Mouse (Mus musculus): Measurements from ENCODE around the gene Lsm14a. TPM values are rescaled to one million over a fixed set of nuclear protein-coding genes. Genes with fewer than 3 reads are reported as not detected.
A peak's percentile ranks its signal among the peaks of the same experiment; 100 is the strongest.

Lsm14a gene
- total RNA-seq (2021) = 100 to 1,000 TPM; 105 to 121 TPM
- long read RNA-seq, experiment 1, transcript Lsm14a-201 (11 exons, 2,944 nt) = major isoform, 104 of 166 reads
- long read RNA-seq, experiment 1, partial matches to known transcripts = 2 of 166 reads
- long read RNA-seq, experiment 1, other reads (novel, unspliced or antisense) = 59 of 166 reads
- long read RNA-seq, experiment 2, transcript Lsm14a-201 (11 exons, 2,944 nt) = major isoform, 11 of 21 reads
- long read RNA-seq, experiment 2, partial matches to known transcripts = 2 of 21 reads
- long read RNA-seq, experiment 2, other reads (novel, unspliced or antisense) = 8 of 21 reads

DNA sequence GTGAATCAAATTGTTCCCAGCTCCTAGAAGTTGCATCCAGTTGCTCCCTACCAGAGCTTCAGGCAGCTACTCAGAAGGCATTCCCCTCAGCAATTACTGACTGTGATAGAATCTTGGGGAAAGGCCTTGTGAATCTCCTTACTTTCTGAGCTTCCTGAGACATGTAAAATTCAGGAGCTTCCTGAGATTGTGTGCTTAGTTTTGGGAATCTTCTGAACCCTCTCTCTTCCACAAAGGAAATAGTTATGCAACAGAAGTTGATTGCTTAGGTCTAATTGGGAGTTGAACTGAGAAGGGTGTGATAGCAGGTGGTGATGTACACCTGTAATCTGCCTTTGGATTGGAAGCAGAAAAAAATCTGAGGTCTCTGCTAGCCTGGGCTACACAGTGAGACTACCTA lies at the start of gene Lsm14a:
Gene Lsm14a (minus strand): TSS at position 101 of the 400 bp plus-strand sequence.
- no peak for DNase-seq

DNA sequence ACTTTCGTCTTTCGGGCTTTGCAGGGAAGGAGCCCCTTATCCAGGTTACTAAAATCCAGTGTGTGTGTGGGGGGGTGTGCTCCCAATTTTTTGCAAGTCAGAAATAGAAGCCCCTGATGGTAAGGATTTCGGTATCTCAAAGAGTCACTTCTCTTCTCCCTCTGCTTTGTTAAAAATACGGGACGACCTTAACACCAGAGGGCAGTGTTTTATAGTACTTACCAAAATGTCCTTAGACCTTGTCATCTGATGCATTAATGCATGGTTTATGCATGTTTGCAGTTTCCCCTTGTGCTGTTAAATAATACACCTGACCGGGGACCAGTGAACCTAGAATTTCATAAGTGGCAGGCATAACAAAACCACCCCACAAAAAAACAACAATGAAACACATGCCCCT lies 45.8 kb upstream of the Lsm14a start:
- DNase-seq = no peak

DNA sequence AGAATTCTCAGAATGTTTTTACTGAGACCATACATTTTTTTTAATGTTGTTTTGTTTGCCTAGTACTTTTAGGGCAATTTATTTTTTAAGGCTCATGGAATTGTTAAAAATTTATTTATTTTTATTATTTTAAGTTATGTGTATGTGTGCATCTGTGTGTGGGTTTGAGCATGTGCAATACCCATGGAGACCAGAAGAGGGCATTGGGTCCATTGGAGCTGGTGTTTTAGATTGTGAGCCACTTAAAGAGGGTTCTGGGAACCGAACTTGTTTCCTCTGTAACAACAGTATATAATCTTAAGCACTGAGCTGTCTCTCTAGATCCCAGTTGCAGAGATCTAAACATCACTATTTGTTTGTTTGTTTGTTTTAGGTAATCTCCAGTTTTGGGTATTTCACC lies 40.5 kb upstream of the Lsm14a start:
- no peak for DNase-seq

DNA sequence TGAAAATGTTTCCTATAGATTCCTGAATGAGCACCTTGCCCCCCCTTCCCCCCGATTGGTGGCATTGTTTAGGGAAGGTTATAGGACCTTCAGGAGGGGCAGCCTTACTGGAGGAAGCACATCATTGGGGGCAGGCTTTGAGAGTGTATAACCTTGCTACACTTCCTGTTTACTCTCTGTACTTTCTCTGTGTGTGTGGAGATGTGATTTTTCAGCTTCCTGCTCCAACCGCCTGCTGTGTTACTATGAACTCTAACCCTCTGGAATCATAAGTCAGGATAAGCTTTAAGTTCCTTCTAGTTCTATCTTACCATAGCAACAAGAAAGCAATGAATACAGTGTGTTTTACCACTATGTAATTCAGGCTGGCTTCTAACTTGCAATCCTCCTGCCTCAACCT lies 28.1 kb upstream of the Lsm14a start:
- no peak for DNase-seq

DNA sequence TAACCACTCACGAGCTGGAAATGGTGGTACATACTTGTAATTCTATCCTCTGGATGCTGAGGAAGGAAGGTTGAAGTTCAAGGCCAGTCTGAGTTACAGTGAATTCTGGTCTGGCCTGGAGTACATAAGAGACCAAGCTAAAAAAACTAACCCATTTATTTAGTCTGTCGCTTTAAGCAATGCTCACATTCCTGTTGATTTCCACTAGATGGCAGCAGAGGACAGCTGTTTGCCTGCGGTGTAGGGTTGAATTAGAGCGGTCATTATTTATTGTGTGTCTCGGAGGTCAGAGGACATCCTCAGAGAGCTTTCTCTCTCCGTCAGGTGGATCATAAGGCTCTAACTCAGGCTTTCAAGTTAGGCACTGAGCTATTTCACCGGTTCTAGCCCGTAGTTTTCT lies 14.4 kb upstream of the Lsm14a start:
- DNase-seq = peak; percentile 54 to 57

DNA sequence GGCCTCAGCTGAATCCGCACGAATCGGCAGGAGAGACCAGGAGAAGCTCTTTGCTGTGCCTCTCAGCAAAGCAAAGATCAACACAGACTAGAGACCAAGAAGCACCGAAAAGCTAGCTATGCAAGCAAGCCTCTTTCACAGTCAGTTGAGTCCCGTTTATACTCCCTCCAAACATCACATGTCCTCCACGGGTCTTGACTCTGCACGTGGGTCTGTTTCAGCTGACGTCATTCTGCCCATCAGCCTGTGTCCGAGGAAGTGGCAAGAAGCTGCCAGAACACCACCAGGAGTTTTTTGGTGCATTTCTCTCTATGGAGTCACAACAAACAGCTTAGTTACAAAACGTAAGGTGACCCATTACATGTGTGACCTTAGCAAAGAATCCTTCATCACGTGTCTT lies 10.8 kb upstream of the Lsm14a start:
- no peak for DNase-seq

DNA sequence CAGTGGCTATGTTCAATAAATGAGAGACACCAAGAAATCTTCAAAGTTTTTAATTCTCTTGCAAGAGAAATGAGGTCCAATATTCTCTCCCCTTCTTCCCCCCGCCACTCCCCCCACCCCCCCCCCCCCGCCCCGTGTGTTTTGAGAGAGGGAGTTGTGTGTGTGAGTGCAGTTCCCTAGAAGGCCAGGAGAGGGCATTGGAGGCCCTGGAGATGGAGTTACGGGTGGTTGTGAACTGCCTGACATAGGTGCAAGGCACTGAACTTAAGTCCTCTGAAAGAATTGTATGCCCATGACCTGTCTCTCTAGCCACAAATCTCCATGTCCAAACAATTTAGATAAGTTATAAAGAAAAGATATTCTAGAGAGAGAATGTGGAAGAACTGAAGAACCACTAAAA lies 7.0 kb upstream of the Lsm14a start:
- DNase-seq = no peak

DNA sequence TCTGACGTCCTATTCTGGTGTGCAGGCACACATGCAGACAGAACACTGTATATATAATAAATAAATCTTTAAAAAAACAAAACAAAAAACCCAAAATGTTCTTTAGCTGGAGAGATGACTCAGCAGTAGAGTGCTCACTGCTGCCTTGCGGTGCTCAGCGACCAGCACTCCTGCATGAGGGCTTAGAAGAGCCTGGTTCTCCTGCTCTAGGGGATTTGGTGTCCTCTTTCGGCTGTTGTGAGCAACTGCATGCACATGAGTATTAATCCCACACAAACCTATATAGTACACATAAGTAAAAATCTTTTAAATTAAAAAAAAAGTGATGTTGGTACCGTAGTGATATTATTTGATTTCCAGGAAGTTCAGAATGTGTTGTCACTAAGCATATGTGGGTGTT lies 5.7 kb upstream of the Lsm14a start:
- no peak for DNase-seq

DNA sequence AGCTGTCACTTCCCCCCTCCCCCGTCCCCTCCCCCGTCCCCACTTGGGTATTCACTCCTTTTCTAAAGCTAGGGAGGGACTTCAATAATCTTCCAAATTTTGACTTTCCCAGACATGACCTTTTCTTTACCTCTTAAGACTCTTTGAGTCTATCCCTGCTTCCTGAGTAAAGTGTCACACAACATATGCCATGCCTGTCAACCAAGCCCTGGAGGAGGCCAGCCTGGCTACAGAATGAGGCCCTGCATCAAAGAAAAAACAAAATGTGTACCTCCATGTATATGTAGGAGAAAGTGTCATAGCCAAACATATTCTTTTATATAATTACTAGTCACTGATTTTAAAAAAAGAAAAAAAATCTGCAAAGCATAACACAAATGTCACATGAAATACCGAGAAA lies 3.7 kb upstream of the Lsm14a start:
- no peak for DNase-seq

DNA sequence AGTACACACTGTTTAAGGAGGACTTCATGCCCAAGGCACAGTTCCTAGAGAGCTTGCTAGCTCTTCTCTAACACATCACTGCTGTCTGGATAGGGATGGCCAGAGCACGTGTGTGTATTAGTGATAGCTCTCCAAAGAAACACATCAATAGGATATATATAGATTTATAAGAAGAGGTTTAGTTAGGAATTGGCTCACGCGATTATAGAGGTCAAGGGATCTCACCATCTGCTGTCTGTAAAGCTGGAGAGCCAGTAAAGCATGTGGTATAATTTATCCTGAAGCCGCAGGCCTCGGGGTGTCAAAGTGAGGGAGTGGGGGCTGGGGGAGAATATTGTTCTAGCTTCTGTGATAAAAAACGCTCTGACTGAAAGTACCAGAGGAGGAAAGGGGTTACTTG lies 2.6 kb upstream of the Lsm14a start:
- no peak for DNase-seq

DNA sequence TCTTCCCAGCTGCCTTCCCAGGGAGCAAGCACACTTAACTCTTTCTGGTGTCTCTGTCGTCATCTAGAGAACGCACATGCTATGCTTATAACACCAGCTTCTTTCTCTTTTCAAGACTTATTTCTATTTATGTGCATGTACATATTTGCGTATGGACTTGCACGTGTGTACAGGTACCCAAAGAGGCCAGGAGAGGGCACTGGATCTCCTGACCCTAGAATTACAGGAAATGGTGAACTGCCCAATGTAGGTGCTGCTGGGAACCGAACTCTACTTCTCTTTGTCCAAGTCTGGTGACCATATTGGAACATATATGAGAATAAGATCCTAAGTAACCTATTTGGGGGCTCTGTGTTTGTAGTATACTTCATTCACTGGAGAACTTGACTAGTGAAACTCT lies 1.5 kb upstream of the Lsm14a start:
- DNase-seq = no peak

DNA sequence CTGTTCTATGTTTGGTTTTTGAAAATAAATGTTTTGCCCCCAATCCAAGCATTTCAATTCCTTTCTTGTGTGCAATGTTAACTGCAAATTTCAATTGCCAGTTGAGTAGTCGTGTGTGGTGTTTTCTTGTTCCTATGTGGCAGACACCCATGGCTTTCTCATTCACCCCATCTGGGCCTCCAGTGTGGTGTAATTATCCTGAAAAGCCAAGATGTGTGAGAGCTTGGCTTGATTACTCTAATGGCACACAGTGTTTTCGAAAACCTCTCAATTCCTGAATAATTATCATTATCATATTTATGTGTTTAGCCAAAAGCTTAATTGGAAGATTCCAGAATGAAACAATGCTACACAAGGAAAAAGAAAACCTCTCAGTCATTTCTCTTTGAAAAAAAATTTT lies 976 bp upstream of the Lsm14a start:
- DNase-seq = no peak

DNA sequence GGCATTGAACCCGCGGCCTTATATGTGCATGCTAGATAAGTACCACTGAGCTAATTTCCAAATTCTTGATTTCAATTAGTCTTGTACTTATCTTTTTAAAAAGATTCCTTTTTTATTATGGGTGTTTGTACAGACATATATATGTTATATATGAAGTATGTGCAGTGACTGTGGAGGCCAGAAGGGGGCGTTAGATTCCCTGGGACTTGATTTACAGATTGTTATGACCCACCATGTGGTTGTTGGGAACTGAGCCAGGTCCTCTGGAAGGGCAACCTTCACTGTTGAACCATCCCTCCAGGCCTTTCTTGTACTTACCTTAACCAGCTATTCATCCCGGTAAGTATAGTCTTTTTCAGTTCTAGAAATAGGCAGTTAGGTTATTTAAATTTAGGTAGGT lies 780 bp downstream of the Lsm14a start:
- no peak for DNase-seq

DNA sequence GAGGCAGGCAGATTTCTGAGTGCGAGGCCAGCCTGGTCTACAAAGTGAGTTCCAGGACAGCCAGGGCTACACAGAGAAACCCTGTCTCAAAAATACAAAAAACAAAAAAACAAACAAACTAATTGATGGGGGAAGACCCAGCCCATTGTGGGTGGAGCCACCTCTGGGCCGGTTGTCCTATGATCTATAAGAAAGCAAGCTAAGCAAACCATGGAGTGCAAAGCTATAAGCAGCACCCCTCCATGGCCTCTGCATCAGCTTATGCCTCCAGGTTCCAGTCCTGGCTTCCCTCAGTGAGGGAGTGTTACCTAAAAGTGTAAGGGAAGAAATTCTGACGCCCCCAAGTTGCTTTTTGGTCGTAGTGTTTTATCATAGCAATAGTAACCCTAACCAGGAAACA lies 1.4 kb downstream of the Lsm14a start:
- DNase-seq = no peak

DNA sequence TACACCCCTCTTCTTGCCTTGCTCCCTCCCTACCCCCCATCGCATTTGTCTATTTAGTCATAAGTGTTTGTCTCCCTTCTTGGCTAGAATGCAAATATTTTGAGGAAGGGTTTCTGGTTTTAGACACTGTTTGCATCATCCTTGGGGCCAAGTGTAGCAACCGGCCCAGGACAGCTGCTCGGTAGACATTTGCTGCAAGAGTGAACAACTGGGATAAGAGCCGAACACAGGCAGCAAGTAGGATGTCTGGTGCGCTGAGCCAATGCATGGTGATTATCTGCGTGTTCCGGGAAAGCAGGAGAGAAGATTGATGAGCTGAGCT lies 2.3 kb downstream of the Lsm14a start:
- no peak for DNase-seq

DNA sequence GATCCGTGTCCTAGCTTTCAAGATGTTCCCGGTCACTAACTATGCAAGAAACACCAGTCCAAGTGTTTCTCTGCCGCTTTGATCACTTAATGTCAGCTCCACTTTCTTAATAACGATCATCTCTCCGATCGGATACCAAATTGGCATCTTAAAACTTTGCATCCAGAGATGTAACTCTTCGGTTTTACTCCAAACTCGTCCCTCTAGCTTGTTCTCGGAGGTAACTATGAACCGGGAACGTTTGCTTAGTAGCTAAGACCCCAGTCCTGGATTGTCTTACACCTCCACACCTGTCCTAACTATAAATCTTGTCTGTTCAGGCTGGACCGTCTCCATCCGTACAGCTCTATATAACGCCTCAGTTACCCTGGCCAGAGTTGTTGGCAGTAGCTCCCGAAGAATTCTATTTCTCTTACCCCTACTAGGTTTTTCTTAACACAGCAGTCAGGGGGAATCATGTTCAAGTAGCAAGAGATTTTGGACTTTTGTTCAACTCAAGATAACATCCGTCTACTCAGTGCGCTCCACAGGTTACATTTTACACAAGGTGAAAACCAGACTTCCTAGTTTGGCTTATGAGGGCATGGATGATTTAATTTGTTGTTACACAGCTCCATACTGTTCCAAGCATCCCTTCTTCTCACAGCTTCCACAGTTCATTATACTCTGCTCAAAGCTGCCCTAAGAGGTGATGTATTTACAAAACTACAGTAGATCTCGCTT lies 2.8 kb downstream of the Lsm14a start:
- no peak for DNase-seq

DNA sequence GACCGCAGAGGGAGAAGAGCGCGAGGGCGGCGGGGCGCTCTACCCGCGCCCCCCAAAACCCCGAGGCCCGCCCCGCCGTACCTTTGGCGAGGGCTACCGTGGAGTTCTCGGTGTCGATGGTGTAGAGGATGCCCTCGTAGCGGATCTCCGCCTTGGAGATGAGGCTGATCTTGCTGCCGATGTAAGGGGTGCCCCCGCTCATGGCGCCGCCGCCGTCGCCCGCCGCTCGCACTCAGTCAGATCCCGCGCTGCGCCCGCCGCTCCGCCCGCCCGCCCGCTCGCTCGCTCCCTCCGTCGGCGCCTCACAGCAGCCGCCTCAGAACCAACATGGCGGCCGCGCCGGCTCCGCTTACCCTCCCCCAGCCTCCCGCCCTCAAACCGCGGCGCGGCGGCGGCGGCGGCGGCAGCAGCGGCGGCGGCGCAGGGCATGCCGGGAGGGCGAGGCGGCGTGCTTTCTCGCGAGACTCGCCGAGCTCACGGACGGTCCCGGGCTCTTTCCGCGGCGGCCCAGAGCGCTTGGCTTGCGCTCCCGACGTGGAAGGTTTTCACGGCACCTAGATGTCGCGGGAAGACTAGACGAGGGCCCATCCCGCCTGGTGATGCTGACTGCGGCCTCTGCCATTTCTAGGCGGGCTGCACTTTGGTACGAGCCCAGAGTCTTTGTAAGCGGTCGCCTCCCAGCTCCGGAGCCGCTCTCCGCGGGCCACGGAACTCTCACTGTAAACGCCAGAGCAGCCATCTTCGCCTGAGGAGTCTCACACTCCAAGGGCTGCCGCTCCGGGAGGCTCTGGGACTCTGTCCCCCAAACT lies 3.6 kb downstream of the Lsm14a start:
- DNase-seq = peak; percentile 96 to 97

DNA sequence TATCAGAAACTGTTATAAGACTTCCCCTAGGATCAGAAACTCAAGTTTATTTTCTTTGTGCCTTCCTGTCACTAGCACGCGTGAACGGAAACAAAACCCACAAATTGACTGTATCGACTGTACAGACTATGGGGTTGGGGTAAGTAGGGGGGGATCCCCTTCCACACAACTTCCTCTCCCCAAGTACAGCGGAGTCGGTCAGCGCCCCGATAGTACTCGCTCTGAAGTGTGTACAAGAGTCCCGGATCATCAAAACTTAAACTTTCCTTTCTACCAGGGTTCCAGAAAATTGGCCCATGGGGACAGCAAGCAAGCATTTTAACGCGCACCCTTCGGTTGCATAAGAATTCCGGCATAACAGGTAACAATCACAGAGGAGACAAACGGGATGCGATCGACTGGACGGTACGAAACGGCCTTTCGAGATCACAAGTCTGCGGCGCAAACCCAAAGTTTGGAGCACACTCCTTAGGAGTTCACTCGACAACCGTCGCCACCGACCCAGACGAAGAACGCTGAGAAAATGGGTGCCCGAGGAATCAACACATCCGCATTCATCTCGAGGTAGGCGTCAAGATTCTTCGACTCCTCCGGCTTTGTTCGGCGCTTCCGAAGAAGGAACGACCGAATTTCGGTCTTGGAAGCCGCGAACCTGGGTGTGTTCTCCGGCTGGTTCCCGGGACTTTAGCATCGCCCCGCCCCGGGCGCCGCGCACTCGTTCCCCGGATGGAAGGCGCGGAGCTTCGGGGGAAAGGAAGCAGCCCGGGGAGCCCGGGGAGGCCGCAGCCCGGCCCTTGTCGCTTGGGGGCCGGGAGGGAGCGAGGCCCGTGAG lies 4.5 kb downstream of the Lsm14a start:
- DNase-seq = peak; percentile 81 to 85

DNA sequence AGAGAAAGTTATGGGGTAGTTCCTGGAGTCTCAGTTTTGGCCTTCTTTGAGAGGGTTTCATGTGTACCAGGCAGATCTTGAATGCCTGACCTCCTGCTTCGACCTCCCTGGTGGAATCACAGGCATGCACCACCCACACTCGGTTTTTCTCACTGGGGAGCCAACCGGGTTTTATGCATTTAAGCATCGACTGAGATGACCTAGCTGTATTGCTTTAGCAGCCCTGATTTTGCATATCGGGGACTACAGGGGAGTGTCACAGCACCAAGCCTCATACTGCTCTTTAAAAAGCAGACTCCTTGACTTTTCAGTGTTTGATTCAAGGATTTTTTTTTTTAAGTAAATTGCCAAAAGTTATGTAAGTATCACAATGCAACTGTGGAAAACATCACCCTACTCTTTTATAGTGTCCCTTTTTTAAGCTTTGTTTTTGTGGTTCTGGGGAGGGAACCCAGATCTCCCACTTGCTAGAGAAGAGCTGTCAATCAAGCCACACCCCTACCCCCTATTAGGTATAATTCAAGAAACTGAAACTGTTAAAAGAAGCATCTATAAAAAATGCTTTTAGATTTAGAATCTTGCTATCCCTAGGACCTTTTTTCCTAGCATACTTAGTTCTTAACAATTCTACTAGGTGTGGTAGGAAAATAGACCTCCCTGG lies 5.2 kb downstream of the Lsm14a start:
- DNase-seq = peak; percentile 26 to 31

DNA sequence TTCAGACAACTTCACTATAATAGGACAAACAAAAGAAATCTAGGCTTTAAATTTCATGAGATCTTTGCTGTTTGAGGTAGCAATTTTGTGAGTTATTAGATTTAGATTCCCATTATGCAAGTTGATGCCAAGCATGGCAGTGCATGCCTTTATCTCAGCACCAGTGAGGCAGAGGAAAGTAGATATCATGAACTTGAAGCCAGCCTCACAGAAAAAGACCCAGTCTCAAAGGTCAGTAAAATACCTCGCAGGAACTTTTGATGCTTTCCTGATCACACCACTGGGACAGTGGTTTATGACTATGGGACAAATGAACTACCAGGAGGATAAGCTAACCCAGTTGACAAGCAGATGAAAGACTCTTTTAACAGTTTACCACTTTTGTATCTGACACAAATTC lies 10.3 kb downstream of the Lsm14a start:
- no peak for DNase-seq

DNA sequence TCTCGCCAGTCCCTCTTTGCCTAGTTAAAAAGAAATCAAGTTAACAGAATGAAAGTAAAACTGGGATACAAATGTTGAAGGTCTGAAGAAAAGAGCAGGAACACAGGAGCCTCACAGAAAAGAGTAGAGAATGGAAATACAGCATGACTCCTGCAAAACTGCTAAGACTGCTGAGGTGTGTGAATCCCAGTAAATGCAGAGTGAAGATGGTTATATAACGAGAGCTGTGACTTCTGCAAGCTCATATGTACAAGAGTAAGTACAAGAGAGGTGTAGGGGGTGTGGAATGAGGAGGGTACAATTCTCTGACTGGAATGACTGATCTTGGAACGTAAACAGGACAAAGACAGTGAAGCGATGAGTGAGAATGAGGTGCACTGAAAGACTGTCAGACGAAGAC lies 11.4 kb downstream of the Lsm14a start:
- DNase-seq = no peak

DNA sequence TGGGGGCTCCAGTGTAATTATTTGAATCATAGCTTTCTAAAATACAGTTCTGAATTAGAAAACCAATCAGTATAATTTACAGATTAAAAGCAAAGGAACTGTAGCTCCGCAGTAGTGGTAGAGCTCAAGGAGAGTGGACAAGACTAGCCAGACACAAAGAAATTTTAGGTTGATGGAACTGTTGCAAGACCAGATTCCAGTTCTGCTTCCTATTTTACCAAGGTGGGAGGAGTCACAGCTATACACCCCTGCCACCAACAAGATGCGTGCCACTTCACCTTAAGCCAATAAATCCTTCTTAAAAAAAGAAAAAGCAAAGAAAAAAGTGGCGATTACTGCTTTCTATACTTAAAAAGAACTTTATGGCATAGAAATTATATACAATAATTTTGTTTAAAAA lies 12.8 kb downstream of the Lsm14a start:
- DNase-seq = no peak

Data from adrenal gland, postnatal 36 days (tissue).